Mouse (Mus musculus) megakaryocyte, embryonic 14.5 days (primary cell): ENCODE data around the gene Maml3. TPM values are rescaled to one million over a fixed set of nuclear protein-coding genes. Genes with fewer than 3 reads are reported as not detected.

Experiments used
- H3K27me3 ChIP-seq: replicated peaks from 2 replicates; pipeline ENCODE3; 2012; ENCODE audit warnings: inconsistent platforms
- H3K36me3 ChIP-seq: replicated peaks from 2 replicates; pipeline ENCODE3; 2012; ENCODE audit warnings: low read length, inconsistent platforms, mixed read lengths
- H3K4me1 ChIP-seq: 2 replicates; pipeline ENCODE4 v1.6.1; 2012; ENCODE audit warnings: inconsistent platforms
- H3K4me3 ChIP-seq: replicated peaks from 2 replicates; pipeline ENCODE3; 2012; ENCODE audit warnings: moderate library complexity, mild to moderate bottlenecking, inconsistent platforms
- H3K9me3 ChIP-seq: 2 replicates; pipeline ENCODE4 v1.6.1; 2012; ENCODE audit warnings: inconsistent platforms
- FLI1 ChIP-seq: IDR thresholded peaks from 2 replicates; pipeline ENCODE4 v1.6.1; 2012; ENCODE audit warnings: low read length, inconsistent platforms, mixed read lengths
- GATA1 ChIP-seq: IDR thresholded peaks from 3 replicates; pipeline ENCODE4 v1.6.1; 2012; ENCODE audit warnings: mixed read lengths, low read length, inconsistent platforms, borderline replicate concordance
- polyA plus RNA-seq: library from polyadenylated mRNA; stranded (reverse); fragments of >175 nt; gene quantifications from 2 replicates; pipeline ENCODE4 v1.2.3, GENCODE M21; 2012; ENCODE audit warnings: low replicate concordance; ENCODE audit not compliant: insufficient read depth

Maml3 gene
- polyA plus RNA-seq, 1 experiment: 2.4 TPM

DNA sequence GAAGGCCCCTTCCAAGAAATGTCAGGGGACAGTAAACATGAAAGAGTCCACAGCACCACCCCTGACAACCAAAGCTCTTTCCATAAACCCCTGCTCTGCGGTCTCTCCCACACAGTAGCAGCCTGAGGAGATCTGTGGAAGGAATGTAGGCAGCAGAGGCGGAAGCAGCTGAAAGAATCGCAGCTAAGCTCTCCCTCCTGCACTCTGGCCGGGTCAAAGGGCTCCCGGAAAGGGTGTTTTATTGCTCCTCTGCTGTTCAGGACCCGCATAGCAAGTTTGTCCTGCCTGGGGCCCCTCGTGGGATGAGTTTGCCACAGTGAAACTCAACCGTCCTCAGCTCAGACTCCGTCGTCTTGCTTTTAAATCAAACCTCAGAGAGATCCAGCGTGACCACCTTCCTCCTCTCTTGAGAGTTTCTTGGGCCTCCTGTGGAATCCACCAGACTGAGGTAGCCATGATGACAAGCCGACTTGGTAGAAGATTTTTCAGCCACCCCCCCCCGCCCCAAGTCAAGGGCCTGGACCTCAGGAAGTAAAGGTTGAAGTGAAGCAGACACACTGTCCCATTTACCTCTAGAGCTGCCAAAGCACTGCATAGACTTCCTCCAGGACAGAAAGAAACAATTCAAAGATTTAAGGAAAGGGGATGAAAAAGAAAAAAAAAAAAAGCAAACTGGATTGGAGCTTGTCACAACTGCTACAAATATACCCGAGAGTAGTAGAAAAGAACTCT is 70.9 kb downstream of the Maml3 start:
- Histone ChIP-seq H3K27me3 (peaks cover 2% of the 10 kb centered on the region), H3K36me3 (peaks cover 5% of the 10 kb centered on the region), H3K4me1 (peaks cover 13% of the 10 kb centered on the region; the same call in 1 of the 2 replicates), H3K4me3 (no peak overlapping the region), H3K9me3 (no peaks in the 10 kb centered on the region)
- no peak for TF ChIP-seq GATA1
- no peak for TF ChIP-seq FLI1

DNA sequence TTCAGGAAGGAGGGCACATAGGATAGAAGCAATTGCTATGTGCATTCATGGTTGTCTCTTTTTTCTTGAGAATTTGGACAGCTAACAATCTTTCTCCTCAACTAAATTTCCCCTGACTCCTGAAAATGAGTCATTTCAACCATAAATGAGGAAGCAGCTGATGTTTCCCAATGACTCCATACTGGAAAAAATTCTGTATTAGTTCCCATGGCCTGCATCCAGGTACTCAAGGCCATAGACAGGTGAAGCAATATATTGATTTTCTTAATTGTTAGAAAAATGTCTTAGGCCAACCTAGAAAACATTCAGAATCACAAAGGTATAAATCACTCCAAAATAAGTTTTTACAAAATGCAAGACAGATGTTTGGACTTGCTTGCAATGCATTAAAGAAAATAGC is 73.5 kb downstream of the Maml3 start:
- no peaks in the 10 kb centered on the region for H3K36me3 ChIP-seq
- peaks cover 2% of the 10 kb centered on the region for H3K27me3 ChIP-seq
- H3K4me1 ChIP-seq: peaks cover 23% of the 10 kb centered on the region
- H3K9me3 ChIP-seq: no peaks in the 10 kb centered on the region
- no peak overlapping the region for H3K4me3 ChIP-seq
- TF ChIP-seq FLI1 (no peak), GATA1 (no peak)

DNA sequence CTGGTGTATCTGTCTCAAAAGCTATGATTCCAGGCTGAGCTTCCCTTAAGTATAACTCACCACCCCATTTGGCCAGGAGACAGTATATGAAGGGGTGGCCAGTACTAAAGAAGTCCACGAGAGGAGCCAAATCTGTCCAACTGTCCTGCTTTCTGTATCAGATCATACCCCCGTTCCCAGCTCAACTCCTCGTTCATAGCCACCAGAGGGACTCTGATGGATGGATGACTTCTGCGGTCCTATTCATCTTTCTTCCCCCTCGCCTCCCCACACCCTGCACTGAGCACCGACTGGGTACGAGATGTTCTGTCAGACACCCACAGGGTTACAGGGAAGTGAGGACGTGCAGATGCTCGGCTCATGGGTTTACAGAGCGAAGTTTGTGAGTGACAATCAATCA is 74.8 kb downstream of the Maml3 start:
- Histone ChIP-seq H3K4me3 (no peak overlapping the region), H3K4me1 (peaks cover 26% of the 10 kb centered on the region), H3K36me3 (no peaks in the 10 kb centered on the region), H3K9me3 (no peaks in the 10 kb centered on the region), H3K27me3 (peaks cover 2% of the 10 kb centered on the region)
- TF ChIP-seq GATA1 (no peak), FLI1 (no peak)

DNA sequence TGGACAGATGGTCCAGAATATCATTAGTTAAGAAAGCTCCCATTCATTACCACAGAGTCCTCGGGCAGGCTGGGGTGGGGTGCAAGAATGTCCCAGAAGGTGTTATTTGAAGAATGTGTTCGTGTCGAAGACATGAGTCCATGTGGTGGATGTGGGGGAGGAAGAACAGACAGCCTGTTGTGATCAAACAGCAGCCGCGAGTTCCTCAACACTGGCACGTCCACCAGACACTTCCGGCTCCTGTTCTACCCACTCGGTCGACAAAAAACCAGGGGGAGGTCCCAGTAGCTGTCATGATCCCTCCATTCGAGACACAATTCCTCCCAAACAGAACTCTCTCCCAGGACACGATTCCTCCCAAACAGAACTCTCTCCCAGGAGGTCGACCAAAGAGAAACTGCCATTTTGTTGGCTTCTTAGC is 75.2 kb downstream of the Maml3 start:
- TF ChIP-seq GATA1 (no peak), FLI1 (no peak)
- Histone ChIP-seq H3K27me3 (peaks cover 2% of the 10 kb centered on the region), H3K4me1 (peaks cover 27% of the 10 kb centered on the region), H3K9me3 (no peaks in the 10 kb centered on the region), H3K4me3 (no peak overlapping the region), H3K36me3 (no peaks in the 10 kb centered on the region)

DNA sequence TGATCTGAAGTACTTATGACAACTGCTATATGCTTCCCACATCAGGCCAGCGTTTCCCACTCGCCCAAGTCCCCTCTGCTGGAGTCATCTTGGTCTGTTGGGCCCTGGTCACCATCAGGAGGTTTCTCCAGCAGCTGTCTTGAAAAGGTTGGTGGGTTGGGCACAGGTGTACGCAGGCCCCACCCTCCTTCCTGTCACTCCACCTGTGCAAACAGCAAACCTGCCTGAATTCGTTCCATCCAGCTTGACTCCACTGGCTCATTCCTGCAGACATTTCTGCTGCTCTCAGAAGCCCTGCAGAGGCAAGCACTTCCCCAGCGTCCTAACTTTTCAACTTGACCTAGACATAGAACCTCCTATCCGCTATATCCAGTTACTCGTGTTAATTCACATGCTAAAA is 76.9 kb downstream of the Maml3 start:
- no peaks in the 10 kb centered on the region for H3K27me3 ChIP-seq

DNA sequence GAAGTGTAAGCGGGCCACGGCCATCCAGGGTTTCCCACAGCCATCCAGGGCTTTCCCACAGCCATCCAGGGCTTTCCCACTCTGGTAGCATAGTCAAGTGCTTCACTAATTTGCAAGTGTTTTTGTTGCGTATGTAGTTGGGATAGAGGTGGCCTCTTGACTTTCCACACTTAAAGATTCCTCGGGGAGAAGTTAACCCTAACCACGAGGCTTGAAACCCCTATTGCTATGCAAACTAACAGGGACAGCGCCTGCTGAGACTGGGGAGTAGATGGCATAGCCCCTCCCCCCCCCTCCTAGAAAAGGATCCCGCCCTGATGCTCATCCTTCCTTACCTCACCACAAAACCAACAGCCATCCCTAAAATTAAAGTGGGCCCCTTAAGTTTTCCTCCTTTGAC is 82.4 kb downstream of the Maml3 start:
- Histone ChIP-seq H3K9me3 (no peaks in the 10 kb centered on the region), H3K4me1 (peaks cover 48% of the 10 kb centered on the region), H3K36me3 (peaks cover 5% of the 10 kb centered on the region), H3K27me3 (no peaks in the 10 kb centered on the region), H3K4me3 (no peak overlapping the region)
- TF ChIP-seq FLI1: no peak
- no peak for TF ChIP-seq GATA1

More for the DNA sequence above, 76.9 kb downstream of the Maml3 start:
- TF ChIP-seq FLI1 (no peak), GATA1 (no peak)
- Histone ChIP-seq H3K4me3 (no peak overlapping the region), H3K36me3 (no peaks in the 10 kb centered on the region), H3K9me3 (no peaks in the 10 kb centered on the region), H3K4me1 (peaks cover 43% of the 10 kb centered on the region)

DNA sequence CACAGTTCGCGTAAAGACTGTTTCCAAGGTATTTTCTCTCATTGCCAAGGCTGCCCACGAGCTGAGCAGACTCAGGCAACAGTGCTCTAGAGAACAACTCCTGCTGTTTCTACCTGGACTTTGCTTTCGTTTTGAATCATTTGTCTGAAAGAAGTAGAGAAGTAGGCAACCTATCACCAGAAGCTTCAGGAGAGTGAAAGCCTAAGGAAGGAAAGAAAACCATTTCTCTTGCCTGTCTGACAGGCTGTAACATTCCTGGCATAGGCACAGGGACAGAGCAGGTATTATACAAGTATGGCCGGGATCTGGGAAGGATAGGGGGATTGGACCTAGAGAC is 86.8 kb downstream of the Maml3 start:
- Histone ChIP-seq H3K9me3 (no peaks in the 10 kb centered on the region), H3K4me1 (peaks cover 34% of the 10 kb centered on the region), H3K36me3 (peaks cover 5% of the 10 kb centered on the region), H3K27me3 (no peaks in the 10 kb centered on the region), H3K4me3 (no peak overlapping the region)
- TF ChIP-seq GATA1: no peak
- no peak for TF ChIP-seq FLI1

DNA sequence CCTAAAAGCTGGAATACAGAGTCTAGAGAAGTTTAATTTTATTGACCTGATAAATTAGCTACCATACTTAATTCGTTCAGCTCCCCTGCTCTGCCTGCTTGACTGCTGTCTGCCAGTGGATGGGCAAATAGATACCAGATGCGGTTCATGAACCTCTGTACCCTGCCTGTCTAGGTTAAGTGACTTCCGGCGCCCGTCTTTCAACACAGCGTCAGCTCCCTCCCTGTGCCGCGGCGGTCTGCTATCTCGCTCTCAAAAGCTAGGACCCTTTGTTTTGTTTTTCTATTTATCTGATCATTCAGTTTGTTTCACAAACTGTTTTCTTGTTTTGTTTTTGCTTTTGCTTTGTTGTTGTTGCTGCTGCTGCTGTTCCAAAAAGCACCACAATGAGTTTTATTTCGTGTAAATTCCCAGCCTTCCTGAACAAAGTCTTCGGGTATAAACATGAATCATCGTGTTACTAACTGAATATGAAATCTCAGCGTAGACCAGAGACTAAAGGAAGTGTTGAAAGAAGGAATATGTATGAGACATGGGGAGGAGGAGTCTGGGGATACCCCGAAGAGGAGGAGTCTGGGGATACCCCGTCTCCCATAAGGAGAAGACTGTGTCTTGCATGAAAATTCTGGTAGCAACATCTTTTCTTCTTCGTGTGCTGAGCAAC is 87.3 kb downstream of the Maml3 start:
- Histone ChIP-seq H3K36me3 (peaks cover 5% of the 10 kb centered on the region), H3K4me1 (peaks cover 29% of the 10 kb centered on the region), H3K9me3 (no peaks in the 10 kb centered on the region), H3K27me3 (no peaks in the 10 kb centered on the region), H3K4me3 (no peak overlapping the region)
- TF ChIP-seq FLI1: no peak
- no peak for TF ChIP-seq GATA1

DNA sequence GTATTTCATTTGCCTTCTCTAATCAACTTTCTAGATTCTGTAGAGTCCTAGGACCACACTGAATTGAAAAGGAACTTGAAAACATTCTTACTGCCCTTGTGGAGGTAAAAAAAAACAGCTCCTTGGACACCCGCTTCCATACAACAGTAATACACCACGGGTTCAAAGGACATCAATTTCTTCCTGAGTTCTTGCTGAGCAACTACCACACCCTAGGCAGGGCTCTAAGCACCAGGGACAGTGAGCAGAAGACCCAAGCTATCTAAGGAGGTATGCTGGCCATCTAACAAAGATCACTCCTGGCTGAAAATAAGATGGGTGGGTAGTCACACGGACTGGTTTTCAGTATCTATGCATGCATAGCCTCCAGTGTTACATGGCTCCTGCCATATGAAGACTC is 88.7 kb downstream of the Maml3 start:
- Histone ChIP-seq H3K36me3 (no peaks in the 10 kb centered on the region), H3K9me3 (no peaks in the 10 kb centered on the region), H3K27me3 (no peaks in the 10 kb centered on the region), H3K4me3 (no peak overlapping the region), H3K4me1 (peaks cover 22% of the 10 kb centered on the region)
- TF ChIP-seq GATA1 (no peak), FLI1 (no peak)

DNA sequence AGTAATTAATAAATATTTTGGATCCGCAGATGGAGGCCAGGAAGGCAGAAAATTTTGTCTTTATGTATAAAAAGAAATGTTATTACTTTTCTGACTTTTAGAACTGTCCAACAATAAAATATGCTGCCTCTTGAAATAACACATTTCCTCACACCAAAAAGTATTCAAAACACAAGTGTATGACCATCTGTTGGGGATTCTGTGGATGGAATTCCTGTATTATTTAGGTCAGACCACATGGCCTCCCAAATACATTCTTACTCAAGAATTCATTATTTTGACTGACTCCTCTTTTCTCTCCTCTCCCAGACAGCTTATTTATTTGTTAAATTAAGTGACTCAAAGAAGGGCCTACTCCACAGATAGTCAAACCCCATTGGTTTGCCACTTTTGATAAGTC is 89.3 kb downstream of the Maml3 start:
- no peaks in the 10 kb centered on the region for H3K27me3 ChIP-seq
- TF ChIP-seq FLI1 (no peak), GATA1 (no peak)

DNA sequence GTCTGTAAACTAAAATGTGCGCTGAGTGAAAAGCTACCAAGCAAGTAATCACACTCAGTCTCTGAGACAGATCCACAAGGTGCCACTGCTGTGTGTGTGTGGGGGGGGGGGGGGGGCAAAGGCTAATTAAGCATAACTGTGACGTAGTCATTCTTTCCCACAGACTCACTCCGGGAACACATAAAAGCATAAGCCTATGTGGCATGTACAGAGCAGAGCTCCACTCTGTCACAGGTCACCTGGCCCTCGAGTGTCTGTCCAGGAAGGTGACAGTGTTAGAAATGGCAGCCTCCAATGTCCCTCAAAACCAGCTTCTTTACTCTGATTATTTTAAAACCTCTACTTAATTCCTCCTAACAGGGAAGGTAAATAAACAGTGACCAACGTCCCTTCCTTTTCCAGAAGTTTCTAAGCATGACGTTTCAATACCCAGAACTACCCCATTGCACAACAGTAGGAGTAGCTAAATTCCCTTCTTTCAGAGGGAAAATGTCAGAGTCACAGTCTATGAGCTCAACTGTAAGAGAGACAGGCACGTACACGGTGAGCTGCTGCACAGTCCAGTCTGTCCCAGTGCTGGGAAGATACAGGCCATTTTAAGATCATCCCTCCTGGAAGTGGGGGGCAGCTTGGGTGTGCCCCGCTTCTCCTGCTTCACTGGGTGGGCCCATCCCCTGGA is 93.7 kb downstream of the Maml3 start:
- no peaks in the 10 kb centered on the region for H3K27me3 ChIP-seq
- no peak for TF ChIP-seq GATA1
- TF ChIP-seq FLI1: no peak
- peaks cover 47% of the 10 kb centered on the region for H3K4me1 ChIP-seq
- no peaks in the 10 kb centered on the region for H3K9me3 ChIP-seq
- no peaks in the 10 kb centered on the region for H3K36me3 ChIP-seq
- no peak overlapping the region for H3K4me3 ChIP-seq

More for the DNA sequence above, 89.3 kb downstream of the Maml3 start:
- Histone ChIP-seq H3K4me1 (peaks cover 26% of the 10 kb centered on the region), H3K9me3 (no peaks in the 10 kb centered on the region), H3K4me3 (no peak overlapping the region), H3K36me3 (no peaks in the 10 kb centered on the region)
